Mouse (Mus musculus) forebrain, embryonic 13.5 days (tissue): ENCODE measurements at regions not wholly inside any gene's neighbourhood (a gene's known extent, or its start where the extent isn't known, plus 50 kb on each side); places are given as distances from the start of the nearest gene placed in this dataset.

ENCODE experiments used
- ATAC-seq: fragments of 200-750 bp; cut with Nextera tagmentation; 2 replicates; pipeline ENCODE4 v1.8.0; 2017
- H3K27ac ChIP-seq: fragments of 300-500 bp; sonication (generic); 2 replicates; pipeline ENCODE4 v1.5.1; 2015; ENCODE audit warnings: inconsistent platforms, mild to moderate bottlenecking, moderate library complexity
- H3K27me3 ChIP-seq: fragments of 300-500 bp; sonication (generic); 2 replicates; pipeline ENCODE4 v1.6.1; 2015; ENCODE audit warnings: mild to moderate bottlenecking, inconsistent platforms
- H3K36me3 ChIP-seq: fragments of 300-500 bp; sonication (generic); 2 replicates; pipeline ENCODE4 v1.6.1; 2015; ENCODE audit warnings: mild to moderate bottlenecking, inconsistent platforms; ENCODE audit not compliant: poor library complexity, severe bottlenecking
- H3K4me1 ChIP-seq: fragments of 300-500 bp; sonication (generic); 2 replicates; pipeline ENCODE4 v1.6.1; 2015; ENCODE audit warnings: inconsistent platforms
- H3K4me2 ChIP-seq: fragments of 300-500 bp; sonication (generic); 2 replicates; pipeline ENCODE4 v1.6.1; 2015; ENCODE audit warnings: inconsistent platforms, mild to moderate bottlenecking, moderate library complexity
- H3K4me3 ChIP-seq: fragments of 300-500 bp; sonication (generic); 2 replicates; pipeline ENCODE4 v1.5.1; 2015; ENCODE audit warnings: mild to moderate bottlenecking, inconsistent platforms
- H3K9ac ChIP-seq: fragments of 300-500 bp; sonication (generic); 2 replicates; pipeline ENCODE4 v1.6.1; 2015; ENCODE audit warnings: mild to moderate bottlenecking, inconsistent platforms
- H3K9me3 ChIP-seq: fragments of 300-500 bp; sonication (generic); replicated peaks from 2 replicates; pipeline ENCODE4 v1.6.1; 2016; ENCODE audit warnings: inconsistent platforms
- WGBS: fragments of 180-500 bp; shearing (Covaris S2); methylation state at CpG from one replicate; pipeline ENCODE4 v1.1.7; 2015; 5-methylcytosine and 5-hydroxymethylcytosine counted together

GRCm38 (mm10) chr11:112621385-112622120 lies 160.5 kb upstream of the Sox9 start:
- no peak overlapping the region for H3K4me3 ChIP-seq
- H3K9ac ChIP-seq = peak overlapping the region; percentile 46; the same call in 1 of the 2 replicates
- H3K36me3 ChIP-seq = no peaks in the 10 kb centered on the region
- peaks cover 17% of the 10 kb centered on the region for H3K4me1 ChIP-seq
- H3K9me3 ChIP-seq = no peaks in the 10 kb centered on the region
- H3K27ac ChIP-seq = no peak overlapping the region
- H3K4me2 ChIP-seq = peak overlapping the region; percentile 33; the same call in 1 of the 2 replicates
- H3K27me3 ChIP-seq = no peaks in the 10 kb centered on the region
- no peak for ATAC-seq
- 85% methylated on average over 9 of the region's 9 CpGs for WGBS

GRCm38 (mm10) chr11:112649298-112649697 lies 132.7 kb upstream of the Sox9 start:
- no peaks in the 10 kb centered on the region for H3K36me3 ChIP-seq
- H3K4me2 ChIP-seq = no peak overlapping the region
- H3K4me1 ChIP-seq = peaks cover 6% of the 10 kb centered on the region; the same call in 1 of the 2 replicates
- no peak overlapping the region for H3K4me3 ChIP-seq
- H3K9me3 ChIP-seq = no peaks in the 10 kb centered on the region
- H3K9ac ChIP-seq = no peak overlapping the region
- H3K27ac ChIP-seq = no peak overlapping the region
- H3K27me3 ChIP-seq = no peaks in the 10 kb centered on the region
- no peak for ATAC-seq
- 53% methylated on average over 9 of the region's 9 CpGs for WGBS

GRCm38 (mm10) chr11:112657410-112658159 lies 124.4 kb upstream of the Sox9 start:
- H3K9ac ChIP-seq = no peak overlapping the region
- 0 out of 2 replicates have a peak overlapping the region, but pooled peaks have one; percentile 1 for H3K4me2 ChIP-seq
- H3K4me1 ChIP-seq = peaks cover 16% of the 10 kb centered on the region
- WGBS = 24% methylated on average over 11 of the region's 11 CpGs
- ATAC-seq = peak; percentile 55; the same call in 1 of the 2 replicates
- no peak overlapping the region for H3K4me3 ChIP-seq
- H3K27ac ChIP-seq = peak overlapping the region; percentile 31
- no peaks in the 10 kb centered on the region for H3K27me3 ChIP-seq
- no peaks in the 10 kb centered on the region for H3K9me3 ChIP-seq
- H3K36me3 ChIP-seq = no peaks in the 10 kb centered on the region

GRCm38 (mm10) chr11:112659911-112660310 lies 122.1 kb upstream of the Sox9 start:
- H3K4me2 ChIP-seq = no peak overlapping the region
- H3K36me3 ChIP-seq = no peaks in the 10 kb centered on the region
- ATAC-seq = no peak
- no peak overlapping the region for H3K27ac ChIP-seq
- no peak overlapping the region for H3K4me3 ChIP-seq
- 76% methylated on average over 3 of the region's 3 CpGs for WGBS
- H3K4me1 ChIP-seq = peaks cover 9% of the 10 kb centered on the region
- no peaks in the 10 kb centered on the region for H3K27me3 ChIP-seq
- no peaks in the 10 kb centered on the region for H3K9me3 ChIP-seq
- no peak overlapping the region for H3K9ac ChIP-seq

GRCm38 (mm10) chr11:112661426-112661825 lies 120.6 kb upstream of the Sox9 start:
- no peak overlapping the region for H3K27ac ChIP-seq
- no peak overlapping the region for H3K4me2 ChIP-seq
- H3K9ac ChIP-seq = no peak overlapping the region
- no peaks in the 10 kb centered on the region for H3K27me3 ChIP-seq
- ATAC-seq = no peak
- WGBS = 78% methylated on average over 7 of the region's 7 CpGs
- no peaks in the 10 kb centered on the region for H3K36me3 ChIP-seq
- H3K4me1 ChIP-seq = peaks cover 9% of the 10 kb centered on the region
- H3K4me3 ChIP-seq = no peak overlapping the region
- no peaks in the 10 kb centered on the region for H3K9me3 ChIP-seq

- WGBS = 92% methylated on average over 7 of the region's 7 CpGs
- no peak overlapping the region for H3K4me3 ChIP-seq
- H3K4me2 ChIP-seq = no peak overlapping the region
- H3K4me1 ChIP-seq = peaks cover 13% of the 10 kb centered on the region
- no peaks in the 10 kb centered on the region for H3K36me3 ChIP-seq
- no peaks in the 10 kb centered on the region for H3K9me3 ChIP-seq
- H3K9ac ChIP-seq = no peak overlapping the region
- no peak for ATAC-seq
- H3K27ac ChIP-seq = no peak overlapping the region
- H3K27me3 ChIP-seq = no peaks in the 10 kb centered on the region
Observed at GRCm38 (mm10) chr11:112667311-112667710, 114.7 kb upstream of the Sox9 start.

GRCm38 (mm10) chr11:112672086-112672485 lies 109.9 kb upstream of the Sox9 start:
- Histone ChIP-seq H3K9me3 (no peaks in the 10 kb centered on the region), H3K4me2 (no peak overlapping the region), H3K4me3 (no peak overlapping the region), H3K27ac (no peak overlapping the region), H3K9ac (no peak overlapping the region), H3K27me3 (no peaks in the 10 kb centered on the region), H3K36me3 (no peaks in the 10 kb centered on the region), H3K4me1 (peaks cover 20% of the 10 kb centered on the region)
- peak; percentile 68; the same call in 1 of the 2 replicates for ATAC-seq
- WGBS = 44% methylated on average over 4 of the region's 4 CpGs

- H3K4me2 ChIP-seq = no peak overlapping the region
- no peak overlapping the region for H3K4me3 ChIP-seq
- no peaks in the 10 kb centered on the region for H3K27me3 ChIP-seq
- no peaks in the 10 kb centered on the region for H3K36me3 ChIP-seq
- H3K27ac ChIP-seq = no peak overlapping the region
- no peak for ATAC-seq
- H3K4me1 ChIP-seq = no peaks in the 10 kb centered on the region
- 90% methylated on average over 4 of the region's 4 CpGs for WGBS
- H3K9me3 ChIP-seq = no peaks in the 10 kb centered on the region
- H3K9ac ChIP-seq = no peak overlapping the region
Observed at GRCm38 (mm10) chr11:112690047-112690446, 92.0 kb upstream of the Sox9 start.

GRCm38 (mm10) chr11:112706091-112706490 lies 75.9 kb upstream of the Sox9 start:
- H3K36me3 ChIP-seq = no peaks in the 10 kb centered on the region
- H3K4me1 ChIP-seq = peaks cover 12% of the 10 kb centered on the region
- no peaks in the 10 kb centered on the region for H3K27me3 ChIP-seq
- no peak overlapping the region for H3K4me2 ChIP-seq
- no peak overlapping the region for H3K4me3 ChIP-seq
- H3K9ac ChIP-seq = no peak overlapping the region
- no peak for ATAC-seq
- H3K9me3 ChIP-seq = no peaks in the 10 kb centered on the region
- WGBS = 72% methylated on average over 10 of the region's 10 CpGs
- no peak overlapping the region for H3K27ac ChIP-seq

GRCm38 (mm10) chr11:112708119-112708730 lies 73.8 kb upstream of the Sox9 start:
- no peak overlapping the region for H3K4me2 ChIP-seq
- H3K4me3 ChIP-seq = no peak overlapping the region
- no peaks in the 10 kb centered on the region for H3K36me3 ChIP-seq
- H3K4me1 ChIP-seq = peaks cover 17% of the 10 kb centered on the region
- H3K9me3 ChIP-seq = no peaks in the 10 kb centered on the region
- H3K27me3 ChIP-seq = no peaks in the 10 kb centered on the region
- peak overlapping the region; percentile 32 for H3K27ac ChIP-seq
- H3K9ac ChIP-seq = no peak overlapping the region
- ATAC-seq = peak; percentile 58; the same call in 1 of the 2 replicates
- WGBS = 18% methylated on average over 11 of the region's 11 CpGs

GRCm38 (mm10) chr11:112711656-112712055 lies 70.4 kb upstream of the Sox9 start:
- no peaks in the 10 kb centered on the region for H3K27me3 ChIP-seq
- no peak overlapping the region for H3K27ac ChIP-seq
- 55% methylated on average over 5 of the region's 5 CpGs for WGBS
- H3K9me3 ChIP-seq = no peaks in the 10 kb centered on the region
- no peak overlapping the region for H3K4me2 ChIP-seq
- peaks cover 17% of the 10 kb centered on the region for H3K4me1 ChIP-seq
- ATAC-seq = no peak
- no peaks in the 10 kb centered on the region for H3K36me3 ChIP-seq
- no peak overlapping the region for H3K9ac ChIP-seq
- no peak overlapping the region for H3K4me3 ChIP-seq

GRCm38 (mm10) chr11:112718547-112718946 lies 63.5 kb upstream of the Sox9 start:
- no peak for ATAC-seq
- no peak overlapping the region for H3K4me2 ChIP-seq
- no peak overlapping the region for H3K27ac ChIP-seq
- no peaks in the 10 kb centered on the region for H3K36me3 ChIP-seq
- 86% methylated on average over 2 of the region's 2 CpGs for WGBS
- H3K9me3 ChIP-seq = 0 out of 2 replicates have a peak, but pooled peaks cover 6% of the 10 kb centered on the region
- H3K4me1 ChIP-seq = no peaks in the 10 kb centered on the region
- no peak overlapping the region for H3K9ac ChIP-seq
- no peak overlapping the region for H3K4me3 ChIP-seq
- H3K27me3 ChIP-seq = no peaks in the 10 kb centered on the region
